Mouse (Mus musculus): ENCODE results near the gene Hoxa3.

DNA sequence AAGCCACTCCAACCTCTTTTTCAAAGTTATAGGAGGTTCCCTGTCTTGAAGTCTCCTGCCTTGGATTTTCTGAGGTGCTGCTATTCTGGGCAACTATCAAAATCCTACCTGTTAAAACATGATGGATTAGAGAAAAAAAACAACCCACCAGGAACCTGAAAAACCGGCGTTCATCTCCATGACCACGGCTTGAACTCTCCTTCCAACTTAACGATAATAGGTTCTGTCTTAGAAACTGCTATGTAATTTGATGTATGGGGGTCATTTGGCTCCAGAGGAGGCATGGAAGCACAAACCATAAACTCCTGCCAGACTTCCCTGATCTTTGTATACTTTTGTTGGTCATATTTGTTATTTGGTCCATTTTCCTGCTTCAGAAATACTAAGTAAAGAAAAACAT is 39.5 kb downstream of the Hoxa3 start:
- no peak for TF ChIP-seq POLR2A (IDR thresholded peaks at IDR 0.05; ENCODE audit: borderline replicate concordance, low read depth, low read length)
- no peak for TF ChIP-seq CTCF (IDR thresholded peaks at IDR 0.05; ENCODE audit: low read depth, low read length)
